Mouse (Mus musculus) neural tube, embryonic 15.5 days (tissue): ENCODE data around the gene Rnasel. TPM values are rescaled to one million over a fixed set of nuclear protein-coding genes. Genes with fewer than 3 reads are reported as not detected.

Experiments used
- ATAC-seq: fragments of 200-750 bp; cut with Nextera tagmentation; 2 replicates; pipeline ENCODE4 v1.8.0; 2017; ENCODE audit warnings: mild to moderate bottlenecking, moderate TSS enrichment, moderate library complexity; ENCODE audit not compliant: low FRiP score
- H3K27ac ChIP-seq: fragments of 300-500 bp; sonication (generic); replicated peaks from 2 replicates; pipeline ENCODE4 v1.5.1; 2015; ENCODE audit warnings: mild to moderate bottlenecking, inconsistent platforms
- H3K27me3 ChIP-seq: fragments of 300-500 bp; sonication (generic); replicated peaks from 2 replicates; pipeline ENCODE4 v1.6.1; 2015; ENCODE audit warnings: inconsistent platforms
- H3K36me3 ChIP-seq: fragments of 300-500 bp; sonication (generic); 2 replicates; pipeline ENCODE4 v1.6.1; 2015; ENCODE audit warnings: inconsistent platforms
- H3K4me1 ChIP-seq: fragments of 300-500 bp; sonication (generic); 2 replicates; pipeline ENCODE4 v1.6.1; 2015; ENCODE audit warnings: inconsistent platforms
- H3K4me2 ChIP-seq: fragments of 300-500 bp; sonication (generic); 2 replicates; pipeline ENCODE4 v1.6.1; 2015; ENCODE audit warnings: inconsistent platforms, mild to moderate bottlenecking, moderate library complexity
- H3K4me3 ChIP-seq: fragments of 300-500 bp; sonication (generic); replicated peaks from 2 replicates; pipeline ENCODE4 v1.5.1; 2015; ENCODE audit warnings: mild to moderate bottlenecking, inconsistent platforms
- H3K9ac ChIP-seq: fragments of 300-500 bp; sonication (generic); replicated peaks from 2 replicates; pipeline ENCODE4 v1.6.1; 2015; ENCODE audit warnings: mild to moderate bottlenecking, inconsistent platforms
- H3K9me3 ChIP-seq: fragments of 300-500 bp; sonication (generic); replicated peaks from 2 replicates; pipeline ENCODE4 v1.6.1; 2016; ENCODE audit warnings: inconsistent platforms
- WGBS: fragments of 180-500 bp; shearing (Covaris S2); methylation state at CpG from one replicate; pipeline ENCODE4 v1.1.7; 2015; ENCODE audit warnings: mixed read lengths; 5-methylcytosine and 5-hydroxymethylcytosine counted together
- polyA plus RNA-seq: library from polyadenylated mRNA; unstranded; fragments of >200 nt; fragmentation: Nextera tagmentation; extraction: Ambion mirVana; gene quantifications from 2 replicates; pipeline ENCODE4 v1.2.1, GENCODE M21; 2015

Gene Rnasel
- polyA plus RNA-seq, 1 experiment from 2014 or later: 32.0 TPM

GRCm38 (mm10) chr1:153737101-153738085 lies 11.8 kb upstream of the Rnasel start:
- H3K27me3 ChIP-seq: no peaks in the 10 kb centered on the region; the same call in 1 of the 2 replicates
- 29% methylated on average over 9 of the region's 9 CpGs for WGBS
- no peak overlapping the region for H3K4me3 ChIP-seq
- H3K9ac ChIP-seq: no peak overlapping the region
- H3K4me1 ChIP-seq: peaks cover 47% of the 10 kb centered on the region
- no peaks in the 10 kb centered on the region for H3K36me3 ChIP-seq
- peak overlapping the region; percentile 20 for H3K4me2 ChIP-seq
- no peak; the same call in 1 of the 2 replicates for ATAC-seq
- no peaks in the 10 kb centered on the region for H3K9me3 ChIP-seq
- peak overlapping the region; percentile 60 for H3K27ac ChIP-seq

DNA sequence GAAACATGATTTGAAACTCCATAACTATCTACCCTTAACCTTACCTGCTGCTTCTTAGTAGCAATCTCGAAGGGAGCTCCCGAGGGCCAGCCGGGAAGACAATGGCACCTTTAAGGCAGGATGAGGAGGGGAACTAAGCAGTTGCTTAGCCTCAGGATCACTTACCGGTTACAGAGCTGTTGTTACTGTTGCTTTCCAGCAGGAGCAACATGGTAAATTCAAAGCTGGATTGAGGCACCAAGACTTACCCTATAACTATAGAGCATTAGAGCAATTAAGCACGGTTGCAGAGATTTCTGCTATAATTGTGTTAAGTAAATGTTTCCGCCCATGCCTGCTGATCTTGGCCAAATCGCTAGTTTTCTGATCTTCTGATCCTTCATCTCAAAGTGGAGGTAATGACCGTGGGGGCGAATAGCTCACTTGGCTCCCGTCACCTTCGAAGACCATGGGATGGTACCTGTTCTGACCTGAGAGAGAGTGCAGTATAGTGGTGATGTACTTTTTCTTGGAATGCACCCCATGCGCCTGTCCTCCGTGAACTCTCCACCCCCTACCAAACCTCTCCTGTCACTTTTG lies 9.7 kb upstream of the Rnasel start:
- whole genome bisulfite sequencing: 19% methylated on average over 13 of the region's 13 CpGs
- 0 out of 2 replicates have a peak overlapping the region, but pooled peaks have one; percentile 47 for H3K9ac ChIP-seq
- no peak overlapping the region for H3K27ac ChIP-seq
- H3K36me3 ChIP-seq: no peaks in the 10 kb centered on the region
- 0 out of 2 replicates have a peak, but pooled peaks have one; percentile 26 for ATAC-seq
- H3K27me3 ChIP-seq: no peaks in the 10 kb centered on the region; the same call in 1 of the 2 replicates
- H3K9me3 ChIP-seq: no peaks in the 10 kb centered on the region
- H3K4me1 ChIP-seq: peaks cover 47% of the 10 kb centered on the region
- peak overlapping the region; percentile 47 for H3K4me3 ChIP-seq
- H3K4me2 ChIP-seq: peak overlapping the region; percentile 87

- Histone ChIP-seq H3K4me3 (peak within 1 kb of the TSS; percentile 47), H3K4me2 (peak within 1 kb of the TSS; percentile 87), H3K36me3 (no peaks in the 10 kb centered on the region), H3K27me3 (no peaks in the 10 kb centered on the region; the same call in 1 of the 2 replicates), H3K27ac (no peak within 1 kb of the TSS), H3K9ac (peak within 1 kb of the TSS; percentile 47), H3K4me1 (peaks cover 53% of the 10 kb centered on the region), H3K9me3 (no peaks in the 10 kb centered on the region)
- peak; percentile 60 for ATAC-seq
- under 1% methylated on average over 28 of the region's 28 CpGs for WGBS
These were observed 9.1 kb upstream of the Rnasel start, which contains the start of gene Rgs16 for GRCm38 (mm10) chr1:153740145-153740544. Gene Rgs16, plus strand, starts transcription at chr1:153740349.

GRCm38 (mm10) chr1:153740775-153741400 lies 8.3 kb upstream of the Rnasel start:
- H3K36me3 ChIP-seq: no peaks in the 10 kb centered on the region
- no peaks in the 10 kb centered on the region for H3K9me3 ChIP-seq
- H3K27me3 ChIP-seq: no peaks in the 10 kb centered on the region; the same call in 1 of the 2 replicates
- 25% methylated on average over 12 of the region's 12 CpGs for WGBS
- no peak for ATAC-seq
- peak overlapping the region; percentile 47 for H3K9ac ChIP-seq
- H3K4me1 ChIP-seq: peaks cover 53% of the 10 kb centered on the region
- peak overlapping the region; percentile 47 for H3K4me3 ChIP-seq
- H3K27ac ChIP-seq: no peak overlapping the region
- H3K4me2 ChIP-seq: peak overlapping the region; percentile 87

DNA sequence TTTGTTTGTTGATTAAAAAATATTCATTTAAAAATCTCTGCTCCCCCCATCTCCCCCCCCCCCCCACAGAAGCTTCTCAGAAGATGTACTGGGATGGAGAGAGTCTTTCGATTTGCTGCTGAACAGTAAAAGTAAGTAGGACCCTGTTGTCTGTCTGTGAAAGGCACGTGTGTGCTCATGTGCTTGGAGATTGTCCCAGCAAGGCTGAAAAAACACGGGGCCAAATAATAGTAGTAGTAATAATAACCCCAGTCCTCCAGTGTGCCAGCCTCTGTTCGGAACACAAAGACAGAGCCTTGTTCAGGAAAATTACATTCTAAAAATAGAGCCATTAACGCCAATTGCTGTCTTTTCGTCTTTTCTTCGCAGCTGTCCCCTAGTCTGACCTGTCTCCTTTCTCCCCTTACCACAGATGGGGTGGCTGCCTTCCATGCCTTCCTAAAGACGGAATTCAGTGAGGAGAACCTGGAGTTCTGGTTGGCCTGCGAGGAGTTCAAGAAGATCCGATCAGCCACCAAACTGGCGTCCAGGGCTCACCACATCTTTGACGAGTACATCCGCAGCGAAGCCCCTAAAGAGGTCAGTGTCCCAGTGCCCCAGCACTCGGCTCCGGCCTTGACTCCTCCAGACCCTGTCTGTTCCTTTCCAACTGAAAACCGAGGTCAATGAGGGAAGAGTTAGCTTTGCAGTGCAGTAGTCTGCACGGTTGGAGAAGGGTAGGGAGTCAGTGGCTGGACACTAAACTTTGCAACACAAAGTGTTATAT lies 7.5 kb upstream of the Rnasel start:
- 53% methylated on average over 18 of the region's 18 CpGs for WGBS
- no peak overlapping the region; the same call in 1 of the 2 replicates for H3K27ac ChIP-seq
- no peak overlapping the region for H3K9ac ChIP-seq
- H3K4me3 ChIP-seq: peak overlapping the region; percentile 47
- H3K4me1 ChIP-seq: peaks cover 60% of the 10 kb centered on the region
- no peaks in the 10 kb centered on the region for H3K9me3 ChIP-seq
- H3K4me2 ChIP-seq: peak overlapping the region; percentile 87
- no peaks in the 10 kb centered on the region for H3K36me3 ChIP-seq
- no peak for ATAC-seq
- H3K27me3 ChIP-seq: no peaks in the 10 kb centered on the region; the same call in 1 of the 2 replicates

DNA sequence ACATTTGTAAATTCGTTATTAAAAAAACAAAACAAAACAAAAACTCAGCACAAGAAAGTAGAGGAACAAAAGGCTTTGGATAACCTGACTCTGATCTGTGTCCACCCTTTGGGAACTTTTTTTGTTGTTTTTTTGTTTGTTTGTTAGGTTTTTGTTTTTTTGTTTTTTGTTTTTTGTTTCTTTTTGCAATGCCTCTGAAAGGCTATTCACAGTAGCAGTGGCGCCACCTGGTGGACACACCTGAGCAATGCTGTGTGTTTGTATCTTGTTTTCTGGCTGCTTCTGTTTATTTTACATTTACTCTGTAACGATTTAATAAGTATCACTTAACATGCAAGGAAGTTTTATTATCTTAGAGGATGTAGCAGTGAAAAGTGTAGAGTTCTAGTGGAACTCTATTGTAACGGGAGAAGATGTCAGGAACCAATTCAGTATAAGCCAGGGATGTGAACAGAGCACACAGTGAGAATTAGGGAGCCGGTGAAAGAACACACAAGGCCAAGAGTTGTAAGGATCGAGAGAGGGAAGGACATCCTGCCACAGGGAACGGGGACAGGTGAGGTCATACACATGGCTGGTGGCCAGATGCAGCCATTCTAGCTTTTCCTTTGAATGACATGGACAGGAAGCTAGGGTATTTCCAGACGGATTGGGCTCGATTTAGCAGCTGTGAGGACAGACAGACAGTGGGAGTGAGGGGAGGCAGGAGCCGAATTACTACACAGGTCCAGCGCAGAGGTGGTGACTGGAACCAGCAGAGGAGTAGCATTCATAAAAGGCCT lies 6.7 kb upstream of the Rnasel start:
- no peak overlapping the region for H3K27ac ChIP-seq
- H3K4me1 ChIP-seq: peaks cover 57% of the 10 kb centered on the region
- H3K27me3 ChIP-seq: no peaks in the 10 kb centered on the region; the same call in 1 of the 2 replicates
- 0 out of 2 replicates have a peak overlapping the region, but pooled peaks have one; percentile 28 for H3K9ac ChIP-seq
- no peak overlapping the region for H3K4me3 ChIP-seq
- no peak for ATAC-seq
- no peaks in the 10 kb centered on the region for H3K9me3 ChIP-seq
- peak overlapping the region; percentile 87 for H3K4me2 ChIP-seq
- WGBS: 59% methylated on average over 11 of the region's 11 CpGs
- no peaks in the 10 kb centered on the region for H3K36me3 ChIP-seq

DNA sequence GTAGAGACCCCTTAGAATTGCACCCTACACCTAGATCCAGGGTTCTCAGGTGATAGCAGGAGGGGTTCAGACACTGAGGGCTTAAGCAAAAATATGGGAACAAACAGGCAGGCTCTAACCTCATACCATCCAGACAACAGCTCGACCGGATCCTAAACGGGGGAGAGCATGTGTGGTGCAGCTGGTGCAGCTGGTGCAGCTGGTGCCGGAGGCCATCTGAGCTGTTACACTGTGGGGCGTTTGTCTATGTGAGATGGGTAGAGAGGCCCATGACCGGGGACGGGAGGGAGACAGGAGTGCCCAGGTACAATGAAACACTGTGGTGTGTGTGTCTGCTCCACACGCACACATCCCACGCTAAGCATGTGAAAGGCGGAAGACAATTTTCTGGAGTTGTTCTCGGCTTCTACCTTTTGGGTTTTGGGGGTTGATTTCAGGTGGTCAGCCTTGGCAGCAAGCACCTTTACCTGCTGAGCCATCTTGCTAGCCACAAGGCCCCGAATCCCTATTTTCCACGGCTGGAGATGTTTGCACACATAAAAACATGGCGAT lies 3.0 kb upstream of the Rnasel start:
- Histone ChIP-seq H3K27me3 (no peaks in the 10 kb centered on the region), H3K27ac (peak overlapping the region; percentile 33; the same call in 1 of the 2 replicates), H3K36me3 (no peaks in the 10 kb centered on the region), H3K9ac (no peak overlapping the region; the same call in 1 of the 2 replicates), H3K4me1 (peaks cover 61% of the 10 kb centered on the region), H3K9me3 (no peaks in the 10 kb centered on the region), H3K4me3 (no peak overlapping the region), H3K4me2 (no peak overlapping the region)
- ATAC-seq: no peak
- WGBS: 54% methylated on average over 14 of the region's 14 CpGs

DNA sequence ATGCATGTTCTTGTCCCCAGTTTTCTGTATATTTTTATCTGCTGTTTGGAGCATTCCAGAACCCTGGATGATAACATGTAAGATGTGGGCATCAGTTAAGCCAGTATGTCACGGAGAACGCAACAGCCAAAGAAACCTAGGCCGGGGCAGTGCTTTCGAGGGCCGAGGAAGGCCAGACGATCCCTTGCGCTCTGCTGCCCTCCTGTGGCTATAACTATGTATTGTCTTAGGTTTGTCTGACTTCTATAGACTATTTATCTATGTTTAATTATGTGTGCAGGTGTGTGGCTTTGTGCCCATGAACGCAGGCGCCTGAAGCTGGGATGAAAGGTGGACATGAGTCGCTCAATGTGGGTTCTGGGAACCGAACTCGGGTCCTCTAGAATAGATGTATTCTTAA lies 2.5 kb upstream of the Rnasel start:
- Histone ChIP-seq H3K4me1 (peaks cover 64% of the 10 kb centered on the region), H3K4me3 (no peak overlapping the region), H3K27ac (peak overlapping the region; percentile 33; the same call in 1 of the 2 replicates), H3K27me3 (no peaks in the 10 kb centered on the region), H3K9me3 (no peaks in the 10 kb centered on the region), H3K4me2 (no peak overlapping the region), H3K9ac (no peak overlapping the region), H3K36me3 (no peaks in the 10 kb centered on the region)
- ATAC-seq: no peak
- 3% methylated on average over 12 of the region's 12 CpGs for WGBS

GRCm38 (mm10) chr1:153747861-153748530 lies 1.2 kb upstream of the Rnasel start:
- Histone ChIP-seq H3K9ac (0 out of 2 replicates have a peak overlapping the region, but pooled peaks have one; percentile 20), H3K9me3 (no peaks in the 10 kb centered on the region), H3K4me2 (peak overlapping the region; percentile 55), H3K36me3 (no peaks in the 10 kb centered on the region), H3K27me3 (no peaks in the 10 kb centered on the region), H3K27ac (peak overlapping the region; percentile 83; the same call in 1 of the 2 replicates), H3K4me1 (peaks cover 71% of the 10 kb centered on the region), H3K4me3 (no peak overlapping the region)
- WGBS: 69% methylated on average over 12 of the region's 12 CpGs
- no peak for ATAC-seq
